Mouse (Mus musculus): ENCODE results near the gene Cox8b. TPM values are rescaled to one million over a fixed set of nuclear protein-coding genes. Genes with fewer than 3 reads are reported as not detected.

Gene Cox8b
- polyA plus RNA-seq, 1 experiment from 2014 or later, result 13.1 TPM

- Histone ChIP-seq H3K27ac (ENCODE audit: low read length) (peak within 1 kb of the TSS; percentile 98), H3K4me3 (ENCODE audit: low read depth, low read length) (peak within 1 kb of the TSS; percentile 76), H3K36me3 (ENCODE audit: insufficient read depth, low read length) (peaks cover 23% of the 10 kb centered on the region), H3K4me1 (ENCODE audit: insufficient read depth, low read depth, low read length) (peaks cover 21% of the 10 kb centered on the region), H3K27me3 (replicated peaks; ENCODE audit: insufficient read depth, low read length) (no peaks in the 10 kb centered on the region), H3K9ac (replicated peaks; ENCODE audit: low read depth) (peak within 1 kb of the TSS; percentile 91), H3K4me2 (replicated peaks; ENCODE audit: low read depth, low read length) (peak within 1 kb of the TSS; percentile 91), H3K9me3 (ENCODE audit: low read length) (no peaks in the 10 kb centered on the region)
- WGBS, result under 1% methylated on average over 51 of the region's 51 CpGs
- TF ChIP-seq CTCF (IDR thresholded peaks at IDR 0.05), result peak; percentile 40
- peak; percentile 89 for TF ChIP-seq EP300 (IDR thresholded peaks at IDR 0.05)
- ATAC-seq, result peak; percentile 85
- DNase-seq (ENCODE audit: low spot score), result peak; percentile 99
Observed at GRCm38 (mm10) chr7:140855860-140856784, 44.1 kb downstream of the Cox8b start, which contains the start of gene Gm45785. Gene Gm45785, minus strand, starts transcription at chr7:140856331.

- Histone ChIP-seq H3K27ac (ENCODE audit: low read length) (peak overlapping the region; percentile 98), H3K4me2 (replicated peaks; ENCODE audit: low read depth, low read length) (peak overlapping the region; percentile 91), H3K27me3 (replicated peaks; ENCODE audit: insufficient read depth, low read length) (no peaks in the 10 kb centered on the region), H3K36me3 (ENCODE audit: insufficient read depth, low read length) (peaks cover 15% of the 10 kb centered on the region), H3K4me1 (ENCODE audit: insufficient read depth, low read depth, low read length) (peaks cover 21% of the 10 kb centered on the region), H3K4me3 (ENCODE audit: low read depth, low read length) (peak overlapping the region; percentile 76), H3K9me3 (ENCODE audit: low read length) (no peaks in the 10 kb centered on the region), H3K9ac (replicated peaks; ENCODE audit: low read depth) (peak overlapping the region; percentile 60; the same call in 1 of the 2 replicates)
- no peak for TF ChIP-seq EP300 (IDR thresholded peaks at IDR 0.05)
- TF ChIP-seq CTCF (IDR thresholded peaks at IDR 0.05), result no peak
- ATAC-seq (no peak), DNase-seq (ENCODE audit: low spot score) (no peak)
- 70% methylated on average over 9 of the region's 9 CpGs for WGBS
Observed at GRCm38 (mm10) chr7:140855181-140855580, 45.1 kb downstream of the Cox8b start.

GRCm38 (mm10) chr7:140854483-140854882 lies 45.8 kb downstream of the Cox8b start:
- 89% methylated on average over 18 of the region's 18 CpGs for WGBS
- no peak for ATAC-seq
- no peak overlapping the region for H3K4me2 ChIP-seq (replicated peaks; ENCODE audit: low read depth, low read length)

GRCm38 (mm10) chr7:140853386-140853785 lies 46.9 kb downstream of the Cox8b start:
- no peak for ATAC-seq
- Histone ChIP-seq H3K27ac (ENCODE audit: low read length) (no peak overlapping the region), H3K4me3 (ENCODE audit: low read depth, low read length) (no peak overlapping the region), H3K27me3 (replicated peaks; ENCODE audit: insufficient read depth, low read length) (no peaks in the 10 kb centered on the region), H3K4me1 (ENCODE audit: insufficient read depth, low read depth, low read length) (peaks cover 17% of the 10 kb centered on the region), H3K9ac (replicated peaks; ENCODE audit: low read depth) (no peak overlapping the region), H3K4me2 (replicated peaks; ENCODE audit: low read depth, low read length) (no peak overlapping the region), H3K9me3 (ENCODE audit: low read length) (no peaks in the 10 kb centered on the region), H3K36me3 (ENCODE audit: insufficient read depth, low read length) (peaks cover 15% of the 10 kb centered on the region)
- TF ChIP-seq EP300 (IDR thresholded peaks at IDR 0.05) (no peak), CTCF (IDR thresholded peaks at IDR 0.05) (no peak)
- no peak for DNase-seq (ENCODE audit: low spot score)
- 81% methylated on average over 9 of the region's 9 CpGs for WGBS

More at GRCm38 (mm10) chr7:140854483-140854882, 45.8 kb downstream of the Cox8b start:
- DNase-seq (ENCODE audit: low spot score), result no peak
- TF ChIP-seq EP300 (IDR thresholded peaks at IDR 0.05), result no peak
- no peak for TF ChIP-seq CTCF (IDR thresholded peaks at IDR 0.05)
- Histone ChIP-seq H3K4me1 (ENCODE audit: insufficient read depth, low read depth, low read length) (peaks cover 21% of the 10 kb centered on the region), H3K9ac (replicated peaks; ENCODE audit: low read depth) (no peak overlapping the region), H3K27me3 (replicated peaks; ENCODE audit: insufficient read depth, low read length) (no peaks in the 10 kb centered on the region), H3K27ac (ENCODE audit: low read length) (no peak overlapping the region), H3K36me3 (ENCODE audit: insufficient read depth, low read length) (peaks cover 15% of the 10 kb centered on the region), H3K4me3 (ENCODE audit: low read depth, low read length) (no peak overlapping the region), H3K9me3 (ENCODE audit: low read length) (no peaks in the 10 kb centered on the region)

GRCm38 (mm10) chr7:140851916-140852315 lies 48.3 kb downstream of the Cox8b start:
- Histone ChIP-seq H3K9ac (replicated peaks; ENCODE audit: low read depth) (no peak overlapping the region), H3K27ac (ENCODE audit: low read length) (no peak overlapping the region), H3K4me1 (ENCODE audit: insufficient read depth, low read depth, low read length) (peaks cover 9% of the 10 kb centered on the region; the same call in 1 of the 2 replicates), H3K4me2 (replicated peaks; ENCODE audit: low read depth, low read length) (no peak overlapping the region), H3K4me3 (ENCODE audit: low read depth, low read length) (no peak overlapping the region), H3K36me3 (ENCODE audit: insufficient read depth, low read length) (peaks cover 15% of the 10 kb centered on the region), H3K27me3 (replicated peaks; ENCODE audit: insufficient read depth, low read length) (no peaks in the 10 kb centered on the region), H3K9me3 (ENCODE audit: low read length) (no peaks in the 10 kb centered on the region)
- no peak for ATAC-seq
- no peak for DNase-seq (ENCODE audit: low spot score)
- WGBS, result 94% methylated on average over 4 of the region's 4 CpGs
- no peak for TF ChIP-seq EP300 (IDR thresholded peaks at IDR 0.05)
- no peak for TF ChIP-seq CTCF (IDR thresholded peaks at IDR 0.05)

Other genes starting within 250 kb of the Cox8b start
- not detected in 2 replicates for gene Olfr539, start 240.5 kb downstream of the Cox8b start, polyA plus RNA-seq (2015; fragmentation: Nextera tagmentation; extraction: Ambion mirVana)
- not detected in 2 replicates for gene Olfr45, start 218.5 kb downstream of the Cox8b start, polyA plus RNA-seq (2015; fragmentation: Nextera tagmentation; extraction: Ambion mirVana)
- not detected in 2 replicates for gene Olfr541, start 203.2 kb downstream of the Cox8b start, polyA plus RNA-seq (2015; fragmentation: Nextera tagmentation; extraction: Ambion mirVana)
- gene Cyp2e1, start 136.7 kb downstream of the Cox8b start, polyA plus RNA-seq (2015; fragmentation: Nextera tagmentation; extraction: Ambion mirVana), result 1.5 and 1.9 TPM in 2 replicates
- gene Syce1, start 112.6 kb downstream of the Cox8b start, polyA plus RNA-seq (2015; fragmentation: Nextera tagmentation; extraction: Ambion mirVana), result not detected in 2 replicates
- gene Zfp941, start 78.3 kb downstream of the Cox8b start, polyA plus RNA-seq (2015; fragmentation: Nextera tagmentation; extraction: Ambion mirVana), result 0.21 and 0.30 TPM in 2 replicates
- 12.6 and 15.0 TPM in 2 replicates for gene Urah, start 65.4 kb downstream of the Cox8b start, polyA plus RNA-seq (2015; fragmentation: Nextera tagmentation; extraction: Ambion mirVana)
- gene Scgb1c1, start 54.9 kb downstream of the Cox8b start, polyA plus RNA-seq (2015; fragmentation: Nextera tagmentation; extraction: Ambion mirVana), result 25.9 and 27.0 TPM in 2 replicates
- gene Odf3, start 52.6 kb downstream of the Cox8b start, polyA plus RNA-seq (2015; fragmentation: Nextera tagmentation; extraction: Ambion mirVana), result not detected in 2 replicates
- not detected in 2 replicates for gene Gm45785, start 44.1 kb downstream of the Cox8b start, polyA plus RNA-seq (2015; fragmentation: Nextera tagmentation; extraction: Ambion mirVana)
- 63.6 and 68.0 TPM in 2 replicates for gene Ric8a, start 43.5 kb downstream of the Cox8b start, polyA plus RNA-seq (2015; fragmentation: Nextera tagmentation; extraction: Ambion mirVana)
- 69.1 and 81.7 TPM in 2 replicates for gene Bet1l, start 42.9 kb downstream of the Cox8b start, polyA plus RNA-seq (2015; fragmentation: Nextera tagmentation; extraction: Ambion mirVana)
- 157 and 164 TPM in 2 replicates for gene Psmd13, start 18.5 kb downstream of the Cox8b start, polyA plus RNA-seq (2015; fragmentation: Nextera tagmentation; extraction: Ambion mirVana)
- gene Sirt3, start 18.1 kb downstream of the Cox8b start, polyA plus RNA-seq (2015; fragmentation: Nextera tagmentation; extraction: Ambion mirVana), result 23.7 and 25.8 TPM in 2 replicates
- gene Nlrp6, start 20.5 kb upstream of the Cox8b start, polyA plus RNA-seq (2015; fragmentation: Nextera tagmentation; extraction: Ambion mirVana), result 0.07 and 0.10 TPM in 2 replicates
- gene Pgghg, start 40.9 kb upstream of the Cox8b start, polyA plus RNA-seq (2015; fragmentation: Nextera tagmentation; extraction: Ambion mirVana), result 12.7 and 14.4 TPM in 2 replicates
- 1.6 and 1.8 TPM in 2 replicates for gene Ifitm5, start 49.8 kb upstream of the Cox8b start, polyA plus RNA-seq (2015; fragmentation: Nextera tagmentation; extraction: Ambion mirVana)
- gene Gm45717, start 55.5 kb upstream of the Cox8b start, polyA plus RNA-seq (2015; fragmentation: Nextera tagmentation; extraction: Ambion mirVana), result 0.31 TPM in 1 of 2 replicates, not detected in the other
- 1,373 and 1,710 TPM in 2 replicates for gene Ifitm2, start 55.5 kb upstream of the Cox8b start, polyA plus RNA-seq (2015; fragmentation: Nextera tagmentation; extraction: Ambion mirVana)
- gene Ifitm1, start 66.8 kb upstream of the Cox8b start, polyA plus RNA-seq (2015; fragmentation: Nextera tagmentation; extraction: Ambion mirVana), result 402 and 510 TPM in 2 replicates
- gene Ifitm3, start 110.3 kb upstream of the Cox8b start, polyA plus RNA-seq (2015; fragmentation: Nextera tagmentation; extraction: Ambion mirVana), result 779 and 1,037 TPM in 2 replicates
- 7.4 and 7.7 TPM in 2 replicates for gene Ifitm6, start 117.5 kb upstream of the Cox8b start, polyA plus RNA-seq (2015; fragmentation: Nextera tagmentation; extraction: Ambion mirVana)
- gene Gm17387, start 128.7 kb upstream of the Cox8b start, polyA plus RNA-seq (2015; fragmentation: Nextera tagmentation; extraction: Ambion mirVana), result not detected in 2 replicates
- gene B4galnt4, start 160.7 kb upstream of the Cox8b start, polyA plus RNA-seq (2015; fragmentation: Nextera tagmentation; extraction: Ambion mirVana), result 0.13 and 0.20 TPM in 2 replicates
- gene Pkp3, start 177.8 kb upstream of the Cox8b start, polyA plus RNA-seq (2015; fragmentation: Nextera tagmentation; extraction: Ambion mirVana), result 14.4 and 15.3 TPM in 2 replicates
- gene Sigirr, start 200.1 kb upstream of the Cox8b start, polyA plus RNA-seq (2015; fragmentation: Nextera tagmentation; extraction: Ambion mirVana), result 27.1 and 30.5 TPM in 2 replicates
- 1.5 and 3.1 TPM in 2 replicates for gene Ano9, start 217.4 kb upstream of the Cox8b start, polyA plus RNA-seq (2015; fragmentation: Nextera tagmentation; extraction: Ambion mirVana)
- 39.1 and 45.7 TPM in 2 replicates for gene Ptdss2, start 221.9 kb upstream of the Cox8b start, polyA plus RNA-seq (2015; fragmentation: Nextera tagmentation; extraction: Ambion mirVana)